Mouse (Mus musculus) CH12.LX (cell line): ENCODE data around the gene Pfkp. TPM values are rescaled to one million over a fixed set of nuclear protein-coding genes. Genes with fewer than 3 reads are reported as not detected.

Source experiments
- DNase-seq: peaks from one replicate; pipeline ENCODE4 v3.0.0-alpha.2; 2013; ENCODE audit errors: extremely low read depth
- H3K27ac ChIP-seq: 2 replicates; pipeline ENCODE4 v1.5.1; 2012; ENCODE audit warnings: low read depth, mild to moderate bottlenecking, control low read depth, moderate library complexity; ENCODE audit not compliant: insufficient read depth
- H3K27me3 ChIP-seq: replicated peaks from 2 replicates; pipeline ENCODE3; 2012; ENCODE audit warnings: inconsistent platforms
- H3K36me3 ChIP-seq, 2 experiments: replicated peaks in 1 of 2; 2 replicates each; pipeline versions ENCODE3 to v1.6.1; 2012; ENCODE audit warnings: inconsistent platforms in 1 of 2, low read length in 1 of 2, mild to moderate bottlenecking in 1 of 2, mixed read lengths in 1 of 2, moderate library complexity in 1 of 2; ENCODE audit not compliant: control insufficient read depth in 1 of 2, insufficient read depth in 1 of 2
- H3K4me1 ChIP-seq, 2 experiments: 2 replicates each; pipeline ENCODE4 v1.6.1; 2012; ENCODE audit warnings: inconsistent platforms in 1 of 2, moderate library complexity in 1 of 2; ENCODE audit not compliant: insufficient read depth in 2 of 2, control insufficient read depth in 1 of 2
- H3K4me2 ChIP-seq: 2 replicates; pipeline ENCODE4 v1.6.1; 2012; ENCODE audit warnings: low read depth, mild to moderate bottlenecking, control low read depth; ENCODE audit not compliant: poor library complexity, insufficient read depth, severe bottlenecking
- H3K4me3 ChIP-seq, 3 experiments: fragments of 150-350 bp in 1 of 3; sonication (generic) in 1 of 3; replicated peaks in 1 of 3; 2 replicates each; pipeline versions ENCODE3 to v1.5.1; 2011 to 2012; ENCODE audit warnings: low read depth in 2 of 3, low read length in 2 of 3, mild to moderate bottlenecking in 2 of 3, moderate library complexity in 2 of 3, control low read depth in 1 of 3, improper control_type of control experiment in 1 of 3, inconsistent platforms in 1 of 3, mixed read lengths in 1 of 3; ENCODE audit not compliant: poor library complexity in 1 of 3
- H3K79me2 ChIP-seq: replicated peaks from 2 replicates; pipeline ENCODE4 v1.6.1; 2012; ENCODE audit warnings: mild to moderate bottlenecking, moderate library complexity; ENCODE audit not compliant: control insufficient read depth, poor library complexity, insufficient read depth, severe bottlenecking; ENCODE audit errors: extremely low read depth
- H3K9ac ChIP-seq: 2 replicates; pipeline ENCODE4 v1.6.1; 2012; ENCODE audit warnings: low read depth, mild to moderate bottlenecking, control low read depth, moderate library complexity; ENCODE audit not compliant: insufficient read depth
- H3K9me3 ChIP-seq: replicated peaks from 2 replicates; pipeline ENCODE3; 2012; ENCODE audit warnings: low read length, inconsistent platforms, mixed read lengths
- BHLHE40 ChIP-seq: IDR thresholded peaks from 2 replicates; pipeline ENCODE4 v1.6.1; 2011; ENCODE audit warnings: mild to moderate bottlenecking, low read depth, low read length, improper control_type of control experiment
- CHD1 ChIP-seq: IDR thresholded peaks from 2 replicates; pipeline ENCODE4 v1.6.1; 2012; ENCODE audit warnings: low read depth, low read length, improper control_type of control experiment, inconsistent platforms
- CHD2 ChIP-seq: IDR thresholded peaks from 2 replicates; pipeline ENCODE4 v1.6.1; 2011; ENCODE audit warnings: low read length, improper control_type of control experiment
- CTCF ChIP-seq, 2 experiments: IDR thresholded peaks in 1 of 2; conservative IDR thresholded peaks in 1 of 2; 2 replicates each; pipeline ENCODE4 v1.5.1; 2011 to 2012; ENCODE audit warnings: low read depth in 2 of 2, low read length in 2 of 2, improper control_type of control experiment in 1 of 2, inconsistent platforms in 1 of 2, mild to moderate bottlenecking in 1 of 2, moderate library complexity in 1 of 2
- E2F4 ChIP-seq: IDR thresholded peaks from 2 replicates; pipeline ENCODE4 v1.6.1; 2011; ENCODE audit warnings: low read depth, low read length, improper control_type of control experiment; ENCODE audit not compliant: insufficient replicate concordance
- ELF1 ChIP-seq: IDR thresholded peaks from 2 replicates; pipeline ENCODE4 v1.6.1; 2014; ENCODE audit warnings: low read depth, mild to moderate bottlenecking, inconsistent platforms, low read length, improper control_type of control experiment
- EP300 ChIP-seq: IDR thresholded peaks from 2 replicates; pipeline ENCODE4 v1.6.1; 2011; ENCODE audit warnings: low read length, improper control_type of control experiment
- ETS1 ChIP-seq: conservative IDR thresholded peaks from 2 replicates; pipeline ENCODE4 v1.6.1; 2012; ENCODE audit warnings: low read depth, mild to moderate bottlenecking, inconsistent platforms, low read length, improper control_type of control experiment, moderate library complexity
- HCFC1 ChIP-seq: IDR thresholded peaks from 2 replicates; pipeline ENCODE4 v1.6.1; 2012; ENCODE audit warnings: low read depth, mild to moderate bottlenecking, inconsistent platforms, low read length, improper control_type of control experiment
- IRF4 ChIP-seq: IDR thresholded peaks from 2 replicates; pipeline ENCODE4 v1.6.1; 2014; ENCODE audit warnings: low read depth, mild to moderate bottlenecking, inconsistent platforms, low read length, improper control_type of control experiment
- JUN ChIP-seq: IDR thresholded peaks from 2 replicates; pipeline ENCODE4 v1.6.1; 2011; ENCODE audit warnings: low read depth, mild to moderate bottlenecking, low read length, improper control_type of control experiment, moderate library complexity; ENCODE audit not compliant: insufficient read depth
- JUND ChIP-seq: conservative IDR thresholded peaks from 2 replicates; pipeline ENCODE4 v1.6.1; 2011; ENCODE audit warnings: low read depth, low read length, improper control_type of control experiment
- MAFK ChIP-seq: IDR thresholded peaks from 2 replicates; pipeline ENCODE4 v1.6.1; 2011; ENCODE audit warnings: low read length, improper control_type of control experiment; ENCODE audit not compliant: insufficient replicate concordance
- MAZ ChIP-seq: IDR thresholded peaks from 2 replicates; pipeline ENCODE4 v1.6.1; 2012; ENCODE audit warnings: low read depth, mild to moderate bottlenecking, inconsistent platforms, low read length, improper control_type of control experiment, moderate library complexity
- MEF2A ChIP-seq: IDR thresholded peaks from 2 replicates; pipeline ENCODE4 v1.6.1; 2014; ENCODE audit warnings: low read depth, mild to moderate bottlenecking, inconsistent platforms, low read length, improper control_type of control experiment, borderline replicate concordance
- MYC ChIP-seq: IDR thresholded peaks from 2 replicates; pipeline ENCODE4 v1.6.1; 2011; ENCODE audit warnings: low read depth, mild to moderate bottlenecking, improper control_type of control experiment, low read length
- PAX5 ChIP-seq: IDR thresholded peaks from 2 replicates; pipeline ENCODE4 v1.6.1; 2012; ENCODE audit warnings: low read length, inconsistent platforms, mixed read lengths
- POLR2A ChIP-seq: IDR thresholded peaks from 2 replicates; pipeline ENCODE4 v1.6.1; 2011; ENCODE audit warnings: low read depth, mild to moderate bottlenecking, improper control_type of control experiment, low read length
- POLR2AphosphoS2 ChIP-seq: IDR thresholded peaks from 2 replicates; pipeline ENCODE4 v1.6.1; 2011; ENCODE audit warnings: low read depth, low read length, improper control_type of control experiment
- RCOR1 ChIP-seq: conservative IDR thresholded peaks from 2 replicates; pipeline ENCODE4 v1.6.1; 2012; ENCODE audit warnings: low read depth, mild to moderate bottlenecking, inconsistent platforms, low read length, improper control_type of control experiment
- SIN3A ChIP-seq: IDR thresholded peaks from 2 replicates; pipeline ENCODE4 v1.6.1; 2012; ENCODE audit warnings: low read length, improper control_type of control experiment, inconsistent platforms
- TBP ChIP-seq: conservative IDR thresholded peaks from 2 replicates; pipeline ENCODE4 v1.6.1; 2011; ENCODE audit warnings: low read depth, low read length, improper control_type of control experiment
- USF2 ChIP-seq: conservative IDR thresholded peaks from 2 replicates; pipeline ENCODE4 v1.6.1; 2011; ENCODE audit warnings: low read depth, low read length, improper control_type of control experiment
- ZMIZ1 ChIP-seq: IDR thresholded peaks from 2 replicates; pipeline ENCODE4 v1.6.1; 2012; ENCODE audit warnings: low read depth, mild to moderate bottlenecking, inconsistent platforms, low read length, improper control_type of control experiment
- dilution Hi-C: fragments of 300-500 bp; cut with MboI; formaldehyde crosslinking; loops from 2 replicates; pipeline ENCODE4 v1.14.3; 2020; ENCODE audit warnings: low sequenced_read_pairs; ENCODE audit not compliant: extremely low pct_unique_long_range_greater_than_20kb, extremely low pct_ligation_motif_present
- in situ Hi-C: fragments of 300-500 bp; cut with MboI; formaldehyde crosslinking; loops from 3 replicates; pipeline ENCODE4 v1.14.3; 2019; ENCODE audit warnings: low sequenced_read_pairs, low pct_ligation_motif_present, low pct_unique_long_range_greater_than_20kb, mixed read lengths
- polyA plus RNA-seq: library from polyadenylated mRNA; unstranded; fragments of >175 nt; gene quantifications from 2 replicates; pipeline ENCODE4 v1.2.1, GENCODE M21; 2012; ENCODE audit warnings: low read depth; ENCODE audit not compliant: insufficient read length
- total RNA-seq, 2 experiments: library from RNA; depleted of rRNA; stranded (reverse); fragments of 300-350 nt in 1 of 2; fragments of >200 nt in 1 of 2; gene quantifications; 2 replicates each; pipeline ENCODE4 v1.2.3; 2012 to 2014

The Pfkp gene
- total and polyA plus RNA-seq, 3 experiments, result 211 to 417 (median 239) TPM

- H3K36me3 ChIP-seq, result peaks cover 72 to 94% of the 10 kb centered on the region in 2 experiments
- dilution Hi-C loops, result no loop called here
- no peak overlapping the region for H3K4me2 ChIP-seq
- no peak for TF ChIP-seq TBP
- TF ChIP-seq MYC, result no peak
- TF ChIP-seq MAFK, result no peak
- TF ChIP-seq JUN, result no peak
- no peak for TF ChIP-seq BHLHE40
- no peak for TF ChIP-seq POLR2A
- TF ChIP-seq CHD1, result no peak
- no peak for TF ChIP-seq MEF2A
- no peak for TF ChIP-seq CTCF (conservative IDR thresholded peaks at IDR 0.05 in 1 of 2, IDR thresholded peaks at IDR 0.05 in 1 of 2; ENCODE audit: low read depth in 2 of 2, low read length in 2 of 2)
- TF ChIP-seq MAZ, result no peak
- TF ChIP-seq HCFC1, result no peak
- no peak for TF ChIP-seq E2F4
- TF ChIP-seq ZMIZ1, result no peak
- no peak overlapping the region for H3K4me3 ChIP-seq
- no peaks in the 10 kb centered on the region for H3K27me3 ChIP-seq
- H3K9me3 ChIP-seq, result no peaks in the 10 kb centered on the region
- in situ Hi-C loops, result no loop called here
- no peak for DNase-seq
- H3K4me1 ChIP-seq, result peaks cover under 1 to 25% of the 10 kb centered on the region in 2 experiments; a peak in 3 of 4 replicates
- H3K27ac ChIP-seq, result no peak overlapping the region
- H3K79me2 ChIP-seq, result peaks cover 5% of the 10 kb centered on the region; the same call in 1 of the 2 replicates
- H3K9ac ChIP-seq, result no peak overlapping the region
Measured at GRCm38 (mm10) chr13:6600626-6601025, 48.0 kb downstream of the Pfkp start.

- Histone ChIP-seq H3K9ac (no peak overlapping the region), H3K36me3 (peaks cover 75 to 94% of the 10 kb centered on the region in 2 experiments), H3K4me2 (no peak overlapping the region), H3K27ac (peak overlapping the region; percentile 31; the same call in 1 of the 2 replicates), H3K27me3 (no peaks in the 10 kb centered on the region), H3K79me2 (peaks cover 5% of the 10 kb centered on the region), H3K4me3 (peak overlapping the region in 1 of 3 experiments; percentile 20), H3K9me3 (no peaks in the 10 kb centered on the region), H3K4me1 (peaks cover 9 to 34% of the 10 kb centered on the region in 2 experiments)
- in situ Hi-C loops (no loop called here), dilution Hi-C loops (no loop called here)
- no peak for DNase-seq
- no peak for TF ChIP-seq JUND
- TF ChIP-seq MEF2A, result no peak
- no peak for TF ChIP-seq IRF4
- TF ChIP-seq USF2, result no peak
- no peak for TF ChIP-seq MAFK
- TF ChIP-seq JUN, result no peak
- TF ChIP-seq ETS1, result no peak
- TF ChIP-seq POLR2A, result no peak
- TF ChIP-seq SIN3A, result no peak
- no peak for TF ChIP-seq TBP
- no peak for TF ChIP-seq CHD2
- TF ChIP-seq RCOR1, result no peak
- TF ChIP-seq MYC, result no peak
- TF ChIP-seq ELF1, result no peak
- TF ChIP-seq E2F4, result no peak
- TF ChIP-seq EP300, result no peak
- TF ChIP-seq PAX5, result no peak
- no peak for TF ChIP-seq BHLHE40
- TF ChIP-seq POLR2AphosphoS2, result no peak
Measured at GRCm38 (mm10) chr13:6597801-6598200, 50.8 kb downstream of the Pfkp start.
